Mouse (Mus musculus) hindbrain, embryonic 12.5 days (tissue): ENCODE results near the gene Cbr2. TPM values are rescaled to one million over a fixed set of nuclear protein-coding genes. Genes with fewer than 3 reads are reported as not detected.
A peak's percentile ranks its signal among the peaks of the same experiment; 100 is the strongest.
"Not testable (repeated sequence)": the region's sequence is repeated elsewhere in the genome, so short reads cannot be mapped to it uniquely, and the experiment has no call there.

Experiments
- ATAC-seq: fragments of 200-750 bp; cut with Nextera tagmentation; 2 replicates; pipeline ENCODE4 v1.8.0; 2017; ENCODE audit warnings: moderate TSS enrichment; ENCODE audit not compliant: low FRiP score
- H3K27ac ChIP-seq: fragments of 300-500 bp; sonication (generic); 2 replicates; pipeline ENCODE4 v1.5.1; 2016; ENCODE audit warnings: mild to moderate bottlenecking
- H3K27me3 ChIP-seq: fragments of 300-500 bp; sonication (generic); 2 replicates; pipeline ENCODE4 v1.6.1; 2016; ENCODE audit warnings: mild to moderate bottlenecking
- H3K36me3 ChIP-seq: fragments of 300-500 bp; sonication (generic); 2 replicates; pipeline ENCODE4 v1.6.1; 2016; ENCODE audit warnings: mild to moderate bottlenecking
- H3K4me1 ChIP-seq: fragments of 300-500 bp; sonication (generic); 2 replicates; pipeline ENCODE4 v1.6.1; 2016
- H3K4me2 ChIP-seq: fragments of 300-500 bp; sonication (generic); replicated peaks from 2 replicates; pipeline ENCODE4 v1.6.1; 2016; ENCODE audit warnings: mild to moderate bottlenecking
- H3K4me3 ChIP-seq: fragments of 300-500 bp; sonication (generic); 2 replicates; pipeline ENCODE4 v1.5.1; 2016; ENCODE audit warnings: mild to moderate bottlenecking
- H3K9ac ChIP-seq: fragments of 300-500 bp; sonication (generic); 2 replicates; pipeline ENCODE4 v1.6.1; 2016; ENCODE audit warnings: mild to moderate bottlenecking, moderate library complexity
- H3K9me3 ChIP-seq: fragments of 300-500 bp; sonication (generic); replicated peaks from 2 replicates; pipeline ENCODE4 v1.6.1; 2016; ENCODE audit warnings: mild to moderate bottlenecking
- WGBS: fragments of 180-500 bp; shearing (Covaris S2); methylation state at CpG from one replicate; pipeline ENCODE4 v1.1.7; 2016; 5-methylcytosine and 5-hydroxymethylcytosine counted together
- polyA plus RNA-seq: library from polyadenylated mRNA; unstranded; fragments of >200 nt; fragmentation: Nextera tagmentation; extraction: Ambion mirVana; gene quantifications from 2 replicates; pipeline ENCODE4 v1.2.1, GENCODE M21; 2016

Cbr2 gene
- polyA plus RNA-seq, 1 experiment from 2014 or later, result 2.6 TPM

DNA sequence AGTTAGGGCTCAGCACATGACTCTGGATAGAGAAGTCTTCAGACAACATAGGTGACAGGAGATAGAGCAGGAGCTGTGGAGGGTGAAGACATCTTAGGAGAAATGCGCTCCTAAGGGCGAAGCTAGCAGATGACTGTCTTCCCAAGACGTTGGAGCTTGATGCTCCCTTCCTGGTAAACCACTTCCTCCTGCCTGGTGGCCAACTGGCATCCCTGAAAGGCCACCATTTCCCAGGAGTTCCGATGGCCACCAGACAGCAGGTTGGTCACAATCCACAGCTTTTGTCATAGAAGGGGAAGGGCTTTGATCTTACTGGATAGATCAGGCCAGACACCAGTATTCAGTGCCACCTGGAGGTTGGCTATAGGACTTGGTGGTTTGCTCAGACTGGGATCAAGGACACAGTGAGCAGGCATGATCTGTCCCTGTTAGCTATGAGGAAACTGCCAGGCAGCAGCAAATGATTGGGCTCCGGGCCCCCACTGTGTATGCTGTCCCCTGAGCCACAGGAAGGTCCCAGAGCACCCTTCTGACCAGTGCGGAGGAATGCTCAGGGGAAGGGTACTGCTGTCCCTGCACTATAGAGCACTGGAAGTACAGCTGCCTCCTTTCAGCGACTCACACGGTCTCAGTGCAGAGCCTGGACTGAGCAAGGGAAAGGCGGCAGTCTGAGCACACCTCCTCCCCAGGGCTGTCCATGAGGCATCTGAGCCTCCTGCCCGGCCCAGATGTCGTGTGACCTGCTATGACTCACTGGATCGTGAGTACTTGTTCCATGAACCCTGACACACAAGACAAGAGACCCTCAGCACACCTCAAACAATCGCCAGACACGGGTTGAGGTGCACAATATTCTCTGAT lies 30.1 kb upstream of the Cbr2 start:
- no peaks in the 10 kb centered on the region for H3K4me1 ChIP-seq
- ATAC-seq, result no peak
- H3K9me3 ChIP-seq, result peaks cover 19% of the 10 kb centered on the region
- WGBS, result 73% methylated on average over 14 of the region's 14 CpGs
- H3K27me3 ChIP-seq, result peaks cover 17% of the 10 kb centered on the region
- H3K36me3 ChIP-seq, result no peaks in the 10 kb centered on the region
- H3K9ac ChIP-seq, result 0 out of 2 replicates have a peak overlapping the region, but pooled peaks have one; percentile 23
- H3K4me2 ChIP-seq, result no peak overlapping the region
- no peak overlapping the region for H3K4me3 ChIP-seq
- no peak overlapping the region for H3K27ac ChIP-seq

DNA sequence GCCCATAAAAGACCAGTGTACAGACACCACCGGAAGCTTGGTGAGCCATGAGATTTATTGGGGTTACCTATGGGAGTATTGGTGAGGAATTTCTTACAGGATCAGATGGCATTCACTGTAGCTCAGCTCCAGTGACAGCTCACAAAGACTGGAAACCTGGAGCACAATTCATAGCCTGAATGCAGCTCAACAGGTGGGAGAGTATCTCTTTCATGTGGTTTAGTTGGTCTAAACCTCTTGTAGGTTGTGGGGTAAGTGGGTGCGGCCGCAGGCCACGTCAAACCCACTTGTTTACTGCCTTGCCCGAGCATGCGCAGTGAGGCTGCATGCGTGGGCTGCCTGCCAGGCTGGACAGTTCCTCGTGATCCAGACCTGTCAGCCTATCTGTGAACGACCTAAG lies 28.3 kb upstream of the Cbr2 start:
- Histone ChIP-seq H3K36me3 (no peaks in the 10 kb centered on the region), H3K4me3 (no peak overlapping the region), H3K4me1 (no peaks in the 10 kb centered on the region), H3K4me2 (no peak overlapping the region), H3K27me3 (peaks cover 17% of the 10 kb centered on the region), H3K27ac (no peak overlapping the region), H3K9me3 (peaks cover 21% of the 10 kb centered on the region), H3K9ac (no peak overlapping the region)
- ATAC-seq, result no peak
- WGBS, result 91% methylated on average over 9 of the region's 9 CpGs

DNA sequence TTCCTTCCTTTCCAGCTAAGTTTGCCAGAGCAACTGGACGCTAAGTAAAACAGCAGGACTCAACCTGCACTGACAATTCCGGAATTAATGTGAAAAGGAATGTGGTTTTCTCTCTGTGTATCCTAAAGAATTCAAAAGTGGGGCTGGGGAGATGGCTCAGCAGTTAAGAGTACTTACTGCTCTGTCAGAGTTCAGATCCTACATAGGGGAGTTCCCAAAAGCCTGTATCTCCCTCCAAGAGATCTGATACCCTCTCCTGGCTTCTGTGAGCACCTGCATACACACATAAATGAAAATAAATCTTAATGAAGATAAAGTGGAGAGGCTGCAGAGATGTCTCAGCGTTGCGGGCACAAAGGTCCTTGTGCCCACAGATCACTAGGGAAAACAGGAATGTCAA lies 19.7 kb upstream of the Cbr2 start:
- no peak for ATAC-seq
- Histone ChIP-seq H3K4me3 (no peak overlapping the region), H3K4me2 (no peak overlapping the region), H3K9me3 (no peaks in the 10 kb centered on the region), H3K27me3 (no peaks in the 10 kb centered on the region), H3K36me3 (no peaks in the 10 kb centered on the region), H3K4me1 (no peaks in the 10 kb centered on the region), H3K9ac (no peak overlapping the region), H3K27ac (no peak overlapping the region)
- WGBS, result 81% methylated on average over 4 of the region's 4 CpGs

DNA sequence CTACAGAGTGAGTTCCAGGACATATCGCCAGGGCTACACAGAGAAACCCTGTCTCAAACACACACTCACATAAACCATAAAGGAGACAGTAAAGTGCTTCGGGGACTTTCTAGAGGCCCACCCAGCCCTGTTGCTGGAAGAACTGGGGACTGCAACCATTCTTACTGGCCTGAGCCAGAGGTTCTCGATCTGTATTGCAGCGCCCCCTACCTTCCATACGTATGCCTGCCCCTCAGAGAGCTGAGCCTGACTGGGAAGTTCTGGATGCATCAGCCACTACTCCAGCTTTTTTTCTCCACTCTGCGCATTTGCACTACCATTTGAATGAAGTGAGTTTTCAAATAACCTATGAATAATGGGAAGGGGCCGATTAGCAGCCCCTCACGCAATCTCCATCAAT lies 17.5 kb upstream of the Cbr2 start:
- Histone ChIP-seq H3K36me3 (no peaks in the 10 kb centered on the region), H3K4me2 (no peak overlapping the region), H3K4me1 (no peaks in the 10 kb centered on the region), H3K27ac (no peak overlapping the region), H3K9me3 (no peaks in the 10 kb centered on the region), H3K4me3 (no peak overlapping the region), H3K9ac (no peak overlapping the region), H3K27me3 (0 out of 2 replicates have a peak, but pooled peaks cover 3% of the 10 kb centered on the region)
- no peak for ATAC-seq
- WGBS, result 64% methylated on average over 8 of the region's 8 CpGs

DNA sequence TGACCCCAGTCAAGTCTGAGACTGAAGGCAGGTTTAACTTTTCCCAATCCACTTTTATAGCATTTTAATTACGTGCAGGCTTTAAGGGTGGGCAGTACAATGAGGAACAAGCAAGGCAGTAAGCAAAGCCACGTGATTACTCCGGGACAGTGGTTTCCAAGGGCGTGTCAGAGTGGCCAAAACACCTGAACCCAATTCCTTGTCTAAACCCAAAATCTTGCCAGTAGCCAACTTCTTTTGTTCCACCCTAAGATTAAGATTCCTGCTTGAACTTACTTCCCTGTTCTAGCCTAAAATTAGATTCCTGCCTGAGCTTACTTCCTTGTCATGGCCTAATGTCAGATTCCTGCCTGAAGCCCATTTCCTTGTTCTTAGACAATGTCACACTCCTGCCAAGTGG lies 16.1 kb upstream of the Cbr2 start:
- Histone ChIP-seq H3K4me2 (no peak overlapping the region), H3K27me3 (0 out of 2 replicates have a peak, but pooled peaks cover 3% of the 10 kb centered on the region), H3K27ac (no peak overlapping the region), H3K9me3 (no peaks in the 10 kb centered on the region), H3K4me1 (no peaks in the 10 kb centered on the region), H3K4me3 (no peak overlapping the region), H3K36me3 (no peaks in the 10 kb centered on the region), H3K9ac (no peak overlapping the region)
- WGBS, result 84% methylated on average over 4 of the region's 4 CpGs
- ATAC-seq, result no peak

DNA sequence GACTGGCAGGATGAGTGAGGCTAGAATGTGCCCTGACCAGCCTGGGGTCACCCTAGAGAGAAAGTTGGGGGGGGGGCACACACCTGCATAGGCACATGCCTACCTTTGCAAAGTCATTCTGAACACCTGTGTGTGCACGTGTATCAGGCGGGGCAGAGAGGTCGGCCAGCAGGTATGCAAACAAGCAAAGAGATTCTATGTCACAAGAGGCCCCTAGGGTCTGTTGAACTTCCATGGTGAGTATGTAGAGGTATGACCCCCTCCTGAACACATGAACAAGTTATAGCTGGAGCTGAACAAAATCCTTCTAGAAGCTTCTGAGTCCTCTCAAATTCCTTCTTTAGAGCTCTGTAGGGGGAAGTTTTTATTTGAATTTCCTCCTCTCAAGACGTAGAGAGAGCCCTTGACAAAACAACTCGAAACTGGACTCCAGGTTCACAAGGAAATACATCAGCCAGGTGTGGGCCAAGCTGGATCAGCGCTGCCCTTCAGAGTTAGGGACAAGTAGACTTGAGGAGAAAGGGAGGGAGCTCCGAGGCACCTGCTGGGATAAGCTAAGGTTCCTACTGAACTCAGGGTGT lies 12.3 kb upstream of the Cbr2 start:
- H3K27me3 ChIP-seq, result 0 out of 2 replicates have a peak, but pooled peaks cover 3% of the 10 kb centered on the region

DNA sequence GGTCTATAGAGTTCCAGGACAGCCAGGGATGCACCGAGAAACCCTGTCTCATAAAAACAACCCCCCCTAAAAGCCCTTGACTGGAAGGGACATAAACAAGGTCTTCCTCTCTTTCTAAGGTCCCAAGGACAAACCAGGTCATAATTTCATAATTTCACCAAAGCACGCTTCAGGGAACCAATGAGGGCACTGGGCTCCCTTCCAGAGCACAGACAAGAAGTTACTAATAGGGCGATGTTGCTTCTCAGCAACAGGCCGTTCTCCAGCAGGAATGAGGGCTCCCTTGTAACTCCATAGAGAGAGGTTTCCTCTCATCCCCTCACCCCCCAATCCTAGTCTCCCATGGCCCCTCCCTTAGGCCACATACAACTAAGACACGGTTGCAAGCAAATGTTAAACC lies 9.1 kb upstream of the Cbr2 start:
- H3K9ac ChIP-seq, result no peak overlapping the region
- ATAC-seq, result no peak
- H3K9me3 ChIP-seq, result no peaks in the 10 kb centered on the region
- H3K36me3 ChIP-seq, result no peaks in the 10 kb centered on the region
- no peak overlapping the region for H3K4me2 ChIP-seq
- WGBS, result 90% methylated on average over 5 of the region's 5 CpGs
- H3K4me3 ChIP-seq, result no peak overlapping the region
- H3K4me1 ChIP-seq, result no peaks in the 10 kb centered on the region
- H3K27me3 ChIP-seq, result 0 out of 2 replicates have a peak, but pooled peaks cover 3% of the 10 kb centered on the region
- H3K27ac ChIP-seq, result no peak overlapping the region

More for the DNA sequence above, 12.3 kb upstream of the Cbr2 start:
- no peak for ATAC-seq
- H3K4me2 ChIP-seq, result no peak overlapping the region
- H3K9ac ChIP-seq, result no peak overlapping the region
- no peak overlapping the region for H3K27ac ChIP-seq
- 81% methylated on average over 7 of the region's 7 CpGs for WGBS
- H3K4me1 ChIP-seq, result no peaks in the 10 kb centered on the region
- H3K9me3 ChIP-seq, result no peaks in the 10 kb centered on the region
- H3K4me3 ChIP-seq, result no peak overlapping the region
- H3K36me3 ChIP-seq, result no peaks in the 10 kb centered on the region

DNA sequence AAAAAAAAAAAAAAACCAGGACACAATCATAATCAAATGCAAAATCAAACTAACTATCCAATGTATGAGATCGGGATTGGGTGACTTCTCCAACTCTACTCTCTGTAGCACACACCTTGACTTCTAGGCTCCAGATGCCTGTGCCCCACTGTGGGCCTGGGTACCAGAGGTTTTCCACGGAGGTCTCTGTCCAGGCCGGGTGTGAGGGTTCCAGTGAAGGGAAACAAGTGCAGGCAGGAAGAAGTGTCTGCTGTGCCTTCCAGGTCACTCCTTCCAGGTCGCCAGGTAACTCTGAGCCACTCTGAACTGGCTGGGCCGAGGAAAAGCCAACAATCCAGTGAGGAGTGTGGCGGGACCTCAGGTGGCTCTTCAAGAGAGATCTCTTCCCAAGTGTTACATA lies 4.5 kb upstream of the Cbr2 start:
- no peaks in the 10 kb centered on the region for H3K4me1 ChIP-seq
- 75% methylated on average over 6 of the region's 6 CpGs for WGBS
- H3K36me3 ChIP-seq, result no peaks in the 10 kb centered on the region
- no peak overlapping the region for H3K9ac ChIP-seq
- no peak overlapping the region for H3K4me2 ChIP-seq
- H3K9me3 ChIP-seq, result no peaks in the 10 kb centered on the region
- H3K27ac ChIP-seq, result no peak overlapping the region
- peaks cover 5% of the 10 kb centered on the region for H3K27me3 ChIP-seq
- ATAC-seq, result no peak
- H3K4me3 ChIP-seq, result no peak overlapping the region

DNA sequence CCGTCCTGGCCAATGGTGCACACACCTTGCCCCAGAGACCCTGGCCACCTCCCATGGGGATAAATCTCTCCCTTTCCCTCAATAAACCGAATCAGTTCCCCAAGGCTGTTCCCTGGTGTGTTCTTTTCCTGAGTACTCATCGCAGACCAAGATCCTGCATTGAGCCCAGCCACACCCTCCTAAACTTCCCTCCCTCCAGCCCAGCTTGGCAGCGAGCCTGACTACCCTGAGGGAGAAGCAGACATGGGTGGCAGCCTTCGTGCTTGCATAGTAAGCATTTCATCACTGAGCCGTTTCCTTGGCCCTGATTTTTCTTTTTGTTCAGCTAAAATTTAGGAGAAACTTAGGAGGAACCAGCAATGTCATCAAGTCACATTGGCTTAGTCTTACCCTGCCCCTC lies 1.6 kb upstream of the Cbr2 start:
- 0 out of 2 replicates have a peak, but pooled peaks cover 5% of the 10 kb centered on the region for H3K4me1 ChIP-seq
- no peaks in the 10 kb centered on the region for H3K9me3 ChIP-seq
- peaks cover 22% of the 10 kb centered on the region for H3K27me3 ChIP-seq
- H3K4me3 ChIP-seq, result no peak overlapping the region
- H3K9ac ChIP-seq, result no peak overlapping the region
- H3K27ac ChIP-seq, result no peak overlapping the region
- H3K4me2 ChIP-seq, result no peak overlapping the region
- H3K36me3 ChIP-seq, result no peaks in the 10 kb centered on the region
- ATAC-seq, result no peak
- 67% methylated on average over 6 of the region's 6 CpGs for WGBS

DNA sequence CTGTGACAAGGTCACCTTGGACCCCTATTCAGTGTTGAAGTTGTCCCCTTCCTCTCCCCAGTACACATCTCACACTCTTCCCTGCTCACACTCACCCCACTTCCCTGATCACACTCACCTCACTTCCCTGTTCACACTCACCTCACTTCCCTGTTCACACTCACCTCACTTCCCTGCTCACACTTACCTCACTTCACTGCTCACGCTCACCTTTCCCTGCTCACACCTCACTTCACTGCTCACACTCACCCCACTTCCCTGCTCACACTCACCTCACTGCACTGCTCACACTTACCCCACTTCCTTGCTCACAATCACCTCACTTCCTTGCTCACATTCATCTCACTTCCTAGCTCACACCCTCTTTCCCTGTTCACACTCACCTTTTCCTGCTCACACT lies 519 bp downstream of the Cbr2 start:
- H3K9me3 ChIP-seq, result no peaks in the 10 kb centered on the region
- no peak overlapping the region for H3K4me3 ChIP-seq
- H3K4me1 ChIP-seq, result peaks cover 11% of the 10 kb centered on the region
- no peak overlapping the region for H3K4me2 ChIP-seq
- H3K9ac ChIP-seq, result no peak overlapping the region
- no peak overlapping the region for H3K27ac ChIP-seq
- ATAC-seq, result no peak
- peaks cover 27% of the 10 kb centered on the region for H3K27me3 ChIP-seq
- H3K36me3 ChIP-seq, result no peaks in the 10 kb centered on the region
- 100% methylated on average over 1 of the region's 1 CpGs for WGBS

DNA sequence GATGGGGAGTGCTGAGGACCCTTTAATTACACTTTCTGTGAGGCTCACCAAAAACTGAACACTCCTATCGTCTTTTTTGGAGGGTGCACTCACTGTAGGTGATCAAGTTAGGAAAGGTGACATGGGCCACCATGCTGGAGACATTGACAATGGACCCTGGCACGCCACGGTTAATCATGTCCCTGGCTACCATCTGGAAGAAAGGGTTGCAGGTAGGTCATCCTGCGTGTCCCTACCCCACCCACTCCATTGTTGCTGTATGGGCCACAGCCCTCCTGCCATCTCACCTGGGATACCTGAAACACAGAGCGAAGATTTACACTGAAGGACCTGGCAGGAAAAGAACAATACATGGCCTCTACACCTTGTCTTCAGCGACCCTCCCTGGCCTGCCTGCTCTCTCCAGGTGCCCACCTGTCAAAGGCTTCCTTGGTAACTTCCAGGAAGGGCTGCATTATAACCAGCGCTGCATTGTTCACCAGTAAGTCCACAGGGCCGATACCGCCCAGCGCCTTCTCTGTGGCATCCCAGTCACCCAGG lies 1.5 kb downstream of the Cbr2 start:
- H3K27me3 ChIP-seq, result peaks cover 30% of the 10 kb centered on the region

DNA sequence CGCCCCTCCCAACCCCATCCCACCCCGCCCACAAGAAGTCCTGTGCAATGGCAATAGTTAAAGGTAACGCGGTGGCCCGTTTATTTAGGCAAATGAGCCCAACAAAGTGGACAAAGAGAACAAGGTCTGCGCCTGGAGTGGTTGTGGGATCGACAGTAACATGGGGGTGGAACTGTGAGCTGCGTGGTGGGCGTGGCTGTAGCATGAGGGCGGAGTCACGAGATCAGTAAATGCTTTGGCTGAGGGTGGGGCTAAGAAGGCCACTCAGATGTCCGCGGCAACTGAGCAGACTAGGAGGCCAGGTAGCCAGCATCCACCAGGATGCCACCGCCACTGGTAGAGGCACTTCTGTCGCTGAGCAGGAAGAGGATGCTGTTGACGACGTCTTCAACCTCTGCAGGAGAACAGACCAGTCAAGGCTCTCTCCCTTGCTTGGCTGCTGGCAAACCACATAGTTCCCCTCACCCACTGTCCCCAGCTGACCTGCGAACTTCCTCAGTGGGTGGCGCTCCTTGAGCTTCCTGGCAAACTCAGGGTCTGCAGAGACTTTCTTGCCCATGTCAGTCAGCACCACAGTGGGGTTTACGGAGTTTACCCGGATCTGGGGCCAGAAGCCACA lies 2.4 kb downstream of the Cbr2 start:
- not testable (repeated sequence) for ATAC-seq, H3K36me3 ChIP-seq, H3K4me3 ChIP-seq, H3K27ac ChIP-seq, H3K9me3 ChIP-seq, H3K9ac ChIP-seq
- Histone ChIP-seq H3K27me3 (peaks cover 30% of the 10 kb centered on the region), H3K4me2 (peak overlapping the region; percentile 36), H3K4me1 (peaks cover 13% of the 10 kb centered on the region)
- 3% methylated on average over 18 of the region's 21 CpGs for WGBS

More for the DNA sequence above, 1.5 kb downstream of the Cbr2 start:
- Histone ChIP-seq H3K9ac (no peak overlapping the region), H3K4me3 (no peak overlapping the region), H3K4me2 (no peak overlapping the region), H3K4me1 (peaks cover 13% of the 10 kb centered on the region), H3K36me3 (no peaks in the 10 kb centered on the region), H3K27ac (no peak overlapping the region), H3K9me3 (no peaks in the 10 kb centered on the region)
- no peak for ATAC-seq
- 89% methylated on average over 10 of the region's 10 CpGs for WGBS
